Mouse (Mus musculus): ENCODE measurements around the gene Krt81. TPM values are rescaled to one million over a fixed set of nuclear protein-coding genes. Genes with fewer than 3 reads are reported as not detected.

Gene Krt81
- polyA plus RNA-seq, 1 experiment from 2014 or later, result not detected

DNA sequence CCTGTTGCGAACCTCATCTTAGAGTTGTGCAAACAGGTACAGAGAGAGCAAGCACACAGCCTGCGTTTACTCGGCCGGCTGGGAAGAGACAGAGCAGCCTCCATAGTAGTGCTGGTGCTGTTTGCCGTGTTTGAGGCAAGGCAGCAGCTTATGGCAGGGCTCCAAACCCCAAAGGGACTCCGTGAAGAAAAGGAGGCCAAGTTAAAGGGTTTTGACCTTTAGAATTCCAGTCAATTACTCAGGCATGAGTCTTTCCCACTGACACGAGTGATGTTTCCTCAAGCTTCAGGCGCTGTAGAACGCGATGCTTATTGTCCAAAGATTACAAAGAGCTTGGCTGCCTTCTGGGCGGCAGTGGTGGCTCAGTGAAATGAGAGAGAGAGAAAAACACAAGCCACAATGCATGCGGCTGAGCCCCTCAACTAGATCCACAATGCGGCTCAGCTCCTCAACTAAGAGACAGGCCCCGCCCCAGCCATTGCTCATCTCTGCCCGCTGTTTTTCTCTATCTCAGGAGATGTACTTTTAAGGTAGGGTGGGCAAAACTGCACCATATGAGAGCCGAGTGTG is 5.1 kb downstream of the Krt81 start:
- WGBS, result 49% methylated on average over 16 of the region's 16 CpGs
- no peak overlapping the region for H3K4me2 ChIP-seq (replicated peaks; ENCODE audit: low read depth, low read length)
- TF ChIP-seq CTCF (IDR thresholded peaks at IDR 0.05) (no peak), EP300 (IDR thresholded peaks at IDR 0.05) (no peak)
- H3K36me3 ChIP-seq (ENCODE audit: insufficient read depth, low read length), result no peaks in the 10 kb centered on the region
- no peaks in the 10 kb centered on the region for H3K27me3 ChIP-seq (replicated peaks; ENCODE audit: insufficient read depth, low read length)
- H3K9ac ChIP-seq (replicated peaks; ENCODE audit: low read depth), result no peak overlapping the region
- H3K27ac ChIP-seq (ENCODE audit: low read length), result no peak overlapping the region
- H3K9me3 ChIP-seq (ENCODE audit: low read length), result no peaks in the 10 kb centered on the region
- H3K4me3 ChIP-seq (ENCODE audit: low read depth, low read length), result no peak overlapping the region
- ATAC-seq (no peak), DNase-seq (ENCODE audit: low spot score) (no peak)
- no peaks in the 10 kb centered on the region for H3K4me1 ChIP-seq (ENCODE audit: insufficient read depth, low read depth, low read length)

DNA sequence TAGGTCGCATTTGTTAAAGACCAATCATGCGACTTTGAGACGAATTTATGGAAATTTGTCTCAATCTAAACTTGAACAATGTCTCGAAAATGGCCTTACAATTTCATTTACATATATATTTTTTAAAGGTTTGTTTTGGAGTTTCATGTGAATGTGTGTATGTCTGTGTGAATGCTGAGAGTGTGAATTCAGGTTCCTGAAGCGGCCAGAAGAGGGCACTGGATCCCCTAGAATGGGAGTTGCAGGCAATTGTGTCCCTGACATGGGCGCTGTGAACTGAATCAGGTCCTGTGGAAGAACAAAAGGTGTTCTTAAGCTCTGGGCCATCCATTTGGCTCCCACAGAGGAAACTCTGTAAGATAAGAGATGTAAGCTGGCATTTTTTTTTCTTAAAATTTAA is 7.7 kb downstream of the Krt81 start:
- WGBS, result 85% methylated on average over 6 of the region's 6 CpGs
- no peak; the same call in 1 of the 2 replicates for TF ChIP-seq CTCF (IDR thresholded peaks at IDR 0.05)
- TF ChIP-seq EP300 (IDR thresholded peaks at IDR 0.05), result no peak
- DNase-seq (ENCODE audit: low spot score), result no peak
- no peak overlapping the region for H3K9ac ChIP-seq (replicated peaks; ENCODE audit: low read depth)
- H3K36me3 ChIP-seq (ENCODE audit: insufficient read depth, low read length), result no peaks in the 10 kb centered on the region
- no peak overlapping the region for H3K4me3 ChIP-seq (ENCODE audit: low read depth, low read length)
- no peaks in the 10 kb centered on the region for H3K4me1 ChIP-seq (ENCODE audit: insufficient read depth, low read depth, low read length)
- no peaks in the 10 kb centered on the region for H3K27me3 ChIP-seq (replicated peaks; ENCODE audit: insufficient read depth, low read length)
- H3K27ac ChIP-seq (ENCODE audit: low read length), result no peak overlapping the region
- no peak overlapping the region for H3K4me2 ChIP-seq (replicated peaks; ENCODE audit: low read depth, low read length)
- no peak for ATAC-seq
- H3K9me3 ChIP-seq (ENCODE audit: low read length), result no peaks in the 10 kb centered on the region

DNA sequence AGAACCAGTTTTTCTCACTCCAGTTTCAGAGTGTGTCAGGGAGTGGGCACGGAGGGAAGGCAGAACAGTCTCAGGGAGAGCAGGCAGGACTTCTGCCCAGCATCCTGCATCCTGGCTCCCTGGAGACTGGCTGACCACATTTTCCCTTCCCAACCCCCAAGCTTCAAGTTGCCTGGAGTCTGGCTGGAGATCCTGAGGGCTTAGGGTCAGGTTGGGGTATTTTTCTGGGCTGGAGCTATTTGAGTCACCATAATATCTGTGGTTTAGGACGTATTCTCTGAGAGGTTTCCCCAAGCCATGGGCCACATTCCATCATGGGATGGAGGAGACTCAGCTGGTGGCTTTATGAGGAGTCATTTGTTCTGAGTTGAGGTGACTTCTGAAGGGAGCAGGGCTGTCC is 8.3 kb downstream of the Krt81 start:
- DNase-seq (ENCODE audit: low spot score), result no peak
- no peaks in the 10 kb centered on the region for H3K27me3 ChIP-seq (replicated peaks; ENCODE audit: insufficient read depth, low read length)
- H3K36me3 ChIP-seq (ENCODE audit: insufficient read depth, low read length), result no peaks in the 10 kb centered on the region
- no peak overlapping the region for H3K9ac ChIP-seq (replicated peaks; ENCODE audit: low read depth)
- H3K27ac ChIP-seq (ENCODE audit: low read length), result no peak overlapping the region
- ATAC-seq, result no peak
- H3K4me3 ChIP-seq (ENCODE audit: low read depth, low read length), result no peak overlapping the region
- H3K9me3 ChIP-seq (ENCODE audit: low read length), result no peaks in the 10 kb centered on the region
- H3K4me2 ChIP-seq (replicated peaks; ENCODE audit: low read depth, low read length), result no peak overlapping the region
- 81% methylated on average over 2 of the region's 2 CpGs for WGBS
- TF ChIP-seq CTCF (IDR thresholded peaks at IDR 0.05) (no peak), EP300 (IDR thresholded peaks at IDR 0.05) (no peak)
- no peaks in the 10 kb centered on the region for H3K4me1 ChIP-seq (ENCODE audit: insufficient read depth, low read depth, low read length)

DNA sequence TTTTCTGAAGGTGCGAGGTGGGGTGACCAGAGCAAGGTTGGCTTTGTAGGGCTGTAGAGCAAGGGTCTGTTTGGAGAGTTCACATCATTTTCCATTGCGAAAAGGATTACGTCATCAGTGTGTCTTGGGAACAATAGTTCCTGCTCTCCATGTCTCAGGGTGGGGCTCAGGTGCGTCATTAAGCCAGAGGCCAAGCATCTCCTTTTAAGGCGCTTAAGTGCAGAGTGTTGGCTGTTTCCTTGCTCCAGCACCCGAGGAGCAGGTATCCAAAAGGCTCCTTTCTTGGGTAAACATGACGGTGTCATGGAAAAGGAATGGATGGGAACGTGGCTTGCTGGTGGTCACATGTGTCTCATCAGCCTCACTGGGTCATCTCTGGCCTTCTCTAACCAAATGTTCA is 8.8 kb downstream of the Krt81 start:
- H3K9ac ChIP-seq (replicated peaks; ENCODE audit: low read depth), result no peak overlapping the region
- DNase-seq (ENCODE audit: low spot score) (peak; percentile 65), ATAC-seq (peak; percentile 67)
- no peaks in the 10 kb centered on the region for H3K4me1 ChIP-seq (ENCODE audit: insufficient read depth, low read depth, low read length)
- 68% methylated on average over 8 of the region's 8 CpGs for WGBS
- no peak overlapping the region for H3K4me2 ChIP-seq (replicated peaks; ENCODE audit: low read depth, low read length)
- H3K36me3 ChIP-seq (ENCODE audit: insufficient read depth, low read length), result no peaks in the 10 kb centered on the region
- H3K4me3 ChIP-seq (ENCODE audit: low read depth, low read length), result no peak overlapping the region
- H3K9me3 ChIP-seq (ENCODE audit: low read length), result no peaks in the 10 kb centered on the region
- H3K27ac ChIP-seq (ENCODE audit: low read length), result no peak overlapping the region
- TF ChIP-seq EP300 (IDR thresholded peaks at IDR 0.05) (peak; percentile 83), CTCF (IDR thresholded peaks at IDR 0.05) (no peak)
- no peaks in the 10 kb centered on the region for H3K27me3 ChIP-seq (replicated peaks; ENCODE audit: insufficient read depth, low read length)

DNA sequence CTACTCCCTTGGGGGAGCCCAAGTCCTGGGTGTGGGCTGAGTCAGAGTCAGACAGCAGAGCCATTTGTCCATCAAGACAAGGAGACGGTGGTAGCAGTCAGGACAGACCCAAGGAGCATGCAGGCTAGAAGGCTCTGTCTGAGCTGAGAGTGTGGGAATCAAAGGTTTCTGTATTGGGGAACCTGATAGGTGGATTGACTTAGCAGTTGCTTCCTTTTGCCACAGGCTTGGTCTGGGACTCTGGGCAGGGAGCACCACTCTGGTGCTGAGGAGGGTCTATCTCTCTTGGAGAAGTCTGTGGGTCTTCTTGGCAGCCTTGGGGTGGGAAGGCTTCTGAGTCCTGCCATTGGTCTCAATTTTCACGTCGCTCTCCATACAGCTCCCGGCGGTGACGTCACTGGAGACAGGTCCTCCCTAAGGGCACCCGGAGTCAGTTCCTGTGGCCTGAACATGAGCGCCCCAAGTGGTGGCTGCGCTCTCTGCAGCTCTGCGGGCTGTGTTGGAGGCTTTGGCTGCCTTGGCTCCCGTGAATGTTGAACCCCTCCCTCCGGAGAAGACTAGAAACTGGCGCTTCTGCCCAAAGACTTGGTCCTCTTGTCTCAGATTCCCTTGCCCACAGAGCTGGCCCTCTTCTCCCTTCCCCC is 10.3 kb downstream of the Krt81 start:
- Histone ChIP-seq H3K9me3 (ENCODE audit: low read length) (no peaks in the 10 kb centered on the region), H3K9ac (replicated peaks; ENCODE audit: low read depth) (no peak overlapping the region), H3K4me2 (replicated peaks; ENCODE audit: low read depth, low read length) (no peak overlapping the region), H3K27ac (ENCODE audit: low read length) (no peak overlapping the region), H3K4me1 (ENCODE audit: insufficient read depth, low read depth, low read length) (no peaks in the 10 kb centered on the region), H3K27me3 (replicated peaks; ENCODE audit: insufficient read depth, low read length) (no peaks in the 10 kb centered on the region), H3K36me3 (ENCODE audit: insufficient read depth, low read length) (no peaks in the 10 kb centered on the region), H3K4me3 (ENCODE audit: low read depth, low read length) (no peak overlapping the region)
- peak; percentile 90 for TF ChIP-seq CTCF (IDR thresholded peaks at IDR 0.05)
- no peak for TF ChIP-seq EP300 (IDR thresholded peaks at IDR 0.05)
- ATAC-seq (peak; percentile 86), DNase-seq (ENCODE audit: low spot score) (peak; percentile 85)
- 7% methylated on average over 13 of the region's 13 CpGs for whole genome bisulfite sequencing

DNA sequence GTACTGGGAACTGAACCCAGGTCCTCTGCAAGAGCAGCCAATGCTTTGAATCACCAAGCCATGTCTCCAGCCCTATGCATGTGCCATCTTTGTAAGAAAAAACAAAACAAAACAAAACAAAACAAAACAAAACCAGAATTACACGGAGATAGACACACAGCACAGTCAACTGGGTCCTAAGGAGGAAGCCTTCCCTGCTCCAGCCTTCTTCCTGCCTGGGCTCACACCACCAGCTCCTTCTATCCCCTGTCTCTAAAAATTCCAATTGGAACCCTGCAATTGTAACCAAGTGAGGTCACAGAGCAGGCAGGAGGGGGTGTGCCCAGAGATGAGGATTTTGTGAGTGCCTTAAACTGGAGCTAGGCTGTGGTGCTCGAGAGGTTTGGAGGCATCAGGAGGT is 16.1 kb downstream of the Krt81 start, which contains the start of gene Krt88:
Gene Krt88, plus strand, starts transcription at position 301 of the 400 bp plus-strand sequence.
- Histone ChIP-seq H3K9me3 (ENCODE audit: low read length) (no peaks in the 10 kb centered on the region), H3K9ac (replicated peaks; ENCODE audit: low read depth) (no peak within 1 kb of the TSS), H3K4me2 (replicated peaks; ENCODE audit: low read depth, low read length) (no peak within 1 kb of the TSS), H3K36me3 (ENCODE audit: insufficient read depth, low read length) (no peaks in the 10 kb centered on the region), H3K27me3 (replicated peaks; ENCODE audit: insufficient read depth, low read length) (no peaks in the 10 kb centered on the region), H3K4me1 (ENCODE audit: insufficient read depth, low read depth, low read length) (no peaks in the 10 kb centered on the region), H3K4me3 (ENCODE audit: low read depth, low read length) (no peak within 1 kb of the TSS), H3K27ac (ENCODE audit: low read length) (no peak within 1 kb of the TSS)
- WGBS, result 63% methylated on average over 2 of the region's 2 CpGs
- ATAC-seq (no peak), DNase-seq (ENCODE audit: low spot score) (no peak)
- TF ChIP-seq CTCF (IDR thresholded peaks at IDR 0.05), result no peak
- no peak for TF ChIP-seq EP300 (IDR thresholded peaks at IDR 0.05)

Data from lung, postnatal 0 days (tissue).